Mouse (Mus musculus) spleen, adult 2 months (tissue): ENCODE measurements at regions not wholly inside any gene's neighbourhood (a gene's known extent, or its start where the extent isn't known, plus 50 kb on each side); places are given as distances from the start of the nearest gene placed in this dataset.

Source experiments
- CTCF ChIP-seq: fragments of 200-500 bp; IDR thresholded peaks from 2 replicates; pipeline ENCODE4 v1.5.1; 2011; ENCODE audit warnings: mild to moderate bottlenecking, inconsistent platforms; ENCODE audit not compliant: insufficient read depth, insufficient read length, insufficient replicate concordance; ENCODE audit errors: extremely low read depth
- POLR2A ChIP-seq: fragments of 200-500 bp; IDR thresholded peaks from 2 replicates; pipeline ENCODE4 v1.6.1; 2011; ENCODE audit warnings: low read depth, low read length, inconsistent platforms

GRCm38 (mm10) chr16:58072441-58072840 lies 317.9 kb upstream of the Col8a1 start:
- TF ChIP-seq CTCF (no peak), POLR2A (no peak)
